ENCODE assay signal across 9 mouse cellular contexts in the genomic region with DNA sequence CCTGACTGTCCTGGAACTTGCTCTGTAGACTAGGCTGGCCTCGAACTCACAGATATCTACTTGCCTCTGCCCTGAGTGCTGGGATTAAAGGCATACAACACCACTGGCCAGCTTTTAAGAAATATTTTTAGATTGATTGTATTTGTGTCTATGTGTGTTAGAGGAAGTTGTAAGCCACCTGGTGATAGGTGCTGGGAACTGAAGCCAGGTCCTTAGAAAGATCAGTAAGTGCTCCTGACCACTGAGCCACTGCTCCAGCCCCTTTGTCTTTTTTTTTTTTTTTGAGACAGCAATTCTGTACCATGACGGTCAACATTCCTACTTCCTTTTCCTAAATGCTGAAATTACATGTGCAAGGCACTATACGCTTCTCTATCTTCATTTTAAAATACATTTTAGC. TPM values are rescaled to one million over a fixed set of nuclear protein-coding genes. Genes with fewer than 3 reads are reported as not detected.
DNase-seq lines count a peak whose midpoint lies in the region; ATAC-seq and TF ChIP-seq lines count a peak whose summit lies in the region.
"Had no signal": no experiment of that assay in that cellular context is flagged by ENCODE, and none has a peak within 500 bp of the region (broad histone marks: within the 10 kb centered on the region; RNA-seq: fewer than 3 reads in every experiment).

No protein-coding gene starts in this region.

- peaks cover 6% of the 10 kb centered on the region; the same call in 1 of the 2 replicates for H3K4me1 ChIP-seq in forebrain, embryonic 11.5 days (replicated peaks; ENCODE audit: control insufficient read depth, insufficient read depth, low read length)
- H3K4me1 ChIP-seq in forebrain, postnatal 0 days (ENCODE audit: insufficient read depth), result peaks cover 8% of the 10 kb centered on the region
- peaks cover 4% of the 10 kb centered on the region; the same call in 1 of the 2 replicates for H3K4me1 ChIP-seq in testis, adult 2 months (ENCODE audit: control insufficient read depth, insufficient read depth, low read length)
- peaks cover 35% of the 10 kb centered on the region for H3K4me1 ChIP-seq in liver, embryonic 13.5 days (replicated peaks)

- no peak for DNase-seq in forebrain, embryonic 11.5 days (ENCODE audit: low spot score)
- no peak for DNase-seq in forebrain, postnatal 0 days
- no peak for DNase-seq in testis, postnatal 10 days (ENCODE audit: low spot score)
- DNase-seq in liver, embryonic 13.5 days, result no peak
- DNase-seq in cerebellum, adult 18-20 months, result no peak
- no peak for DNase-seq in gastrocnemius, adult 2 months
- no peak for DNase-seq in right cerebral cortex, postnatal 14 days
- DNase-seq: heart, postnatal 4 days had no signal

- no peak for TF ChIP-seq CTCF in forebrain, postnatal 0 days (IDR thresholded peaks at IDR 0.05; ENCODE audit: low read depth)
- no peak for TF ChIP-seq CTCF in testis, adult 2 months (IDR thresholded peaks at IDR 0.05; ENCODE audit: control insufficient read depth, insufficient read depth, insufficient replicate concordance, low read depth, low read length)
- TF ChIP-seq CTCF in gastrocnemius, adult 2 months (IDR thresholded peaks at IDR 0.05), result no peak

- H3K4me2 ChIP-seq in forebrain, embryonic 11.5 days (ENCODE audit: low read depth, low read length, severe bottlenecking), result no peak overlapping the region
- no peak overlapping the region for H3K4me2 ChIP-seq in forebrain, postnatal 0 days (ENCODE audit: low read depth)
- H3K4me2 ChIP-seq in liver, embryonic 13.5 days, result peak overlapping the region; percentile 95

- peaks cover 8% of the 10 kb centered on the region; the same call in 1 of the 2 replicates for H3K27me3 ChIP-seq in forebrain, embryonic 11.5 days (ENCODE audit: control insufficient read depth, insufficient read depth, low read length)
- no peaks in the 10 kb centered on the region for H3K27me3 ChIP-seq in forebrain, postnatal 0 days (ENCODE audit: insufficient read depth, low read length)
- no peaks in the 10 kb centered on the region for H3K27me3 ChIP-seq in testis, adult 2 months (ENCODE audit: control insufficient read depth, insufficient read depth, low read length)
- peaks cover 32% of the 10 kb centered on the region for H3K27me3 ChIP-seq in liver, embryonic 13.5 days

- 89% methylated on average over 3 of the region's 3 CpGs for WGBS in forebrain, embryonic 11.5 days
- 89% methylated on average over 3 of the region's 3 CpGs for WGBS in forebrain, postnatal 0 days
- WGBS in liver, embryonic 13.5 days (ENCODE audit: insufficient replicate concordance), result 64% methylated on average over 3 of the region's 3 CpGs

- no peak for TF ChIP-seq POLR2A in testis, adult 2 months (IDR thresholded peaks at IDR 0.05; ENCODE audit: control insufficient read depth, low read depth, low read length)

- H3K9ac ChIP-seq in forebrain, embryonic 11.5 days (ENCODE audit: low read length), result no peak overlapping the region
- H3K9ac ChIP-seq in forebrain, postnatal 0 days, result no peak overlapping the region
- peak overlapping the region; percentile 97 for H3K9ac ChIP-seq in liver, embryonic 13.5 days

- H3K36me3 ChIP-seq in forebrain, embryonic 11.5 days (ENCODE audit: control insufficient read depth, insufficient read depth, low read length), result peaks cover 11% of the 10 kb centered on the region; the same call in 1 of the 2 replicates
- H3K36me3 ChIP-seq in forebrain, postnatal 0 days (ENCODE audit: insufficient read depth), result peaks cover 10% of the 10 kb centered on the region
- H3K36me3 ChIP-seq in testis, adult 2 months (ENCODE audit: control insufficient read depth, insufficient read depth, low read length), result no peaks in the 10 kb centered on the region
- H3K36me3 ChIP-seq in liver, embryonic 13.5 days, result peaks cover 23% of the 10 kb centered on the region

- intact Hi-C loops in gastrocnemius, adult 2 months (cut with DNase I), result no loop called here

- H3K4me3 ChIP-seq in forebrain, embryonic 11.5 days (ENCODE audit: low read depth, low read length), result peak overlapping the region; percentile 99; the same call in 1 of the 2 replicates
- no peak overlapping the region for H3K4me3 ChIP-seq in forebrain, postnatal 0 days (ENCODE audit: low read depth, low read length)
- no peak overlapping the region for H3K4me3 ChIP-seq in testis, adult 2 months (ENCODE audit: control insufficient read depth, low read depth, low read length)
- peak overlapping the region; percentile 82 for H3K4me3 ChIP-seq in liver, embryonic 13.5 days (replicated peaks)
- no peak overlapping the region for H3K4me3 ChIP-seq in gastrocnemius, adult 2 months

- no peak for ATAC-seq in forebrain, embryonic 11.5 days (replicated peaks; ENCODE audit: low FRiP score)
- no peak for ATAC-seq in forebrain, postnatal 0 days
- no peak for ATAC-seq in liver, embryonic 13.5 days (ENCODE audit: low read depth)

- no peaks in the 10 kb centered on the region for H3K9me3 ChIP-seq in forebrain, embryonic 11.5 days (ENCODE audit: control insufficient read depth, low read length)
- H3K9me3 ChIP-seq in forebrain, postnatal 0 days (ENCODE audit: low read length), result no peaks in the 10 kb centered on the region
- H3K9me3 ChIP-seq in liver, embryonic 13.5 days (replicated peaks), result no peaks in the 10 kb centered on the region

- no peak overlapping the region for H3K27ac ChIP-seq in forebrain, embryonic 11.5 days (ENCODE audit: low read depth, low read length)
- H3K27ac ChIP-seq in forebrain, postnatal 0 days (ENCODE audit: low read depth, low read length), result no peak overlapping the region
- 0 out of 2 replicates have a peak overlapping the region, but pooled peaks have one; percentile 90 for H3K27ac ChIP-seq in testis, adult 2 months (ENCODE audit: control insufficient read depth, insufficient read depth, low read depth, low read length)
- H3K27ac ChIP-seq in liver, embryonic 13.5 days, result peak overlapping the region; percentile 96; the same call in 1 of the 2 replicates
- H3K27ac ChIP-seq in gastrocnemius, adult 2 months, result no peak overlapping the region

RNA-seq across cellular contexts. Expression of gene Hspa1b, which starts 5.8 kb away (rescaled TPM):
- 0.24 TPM in 1 of 2 replicates, not detected in the other for polyA plus RNA-seq in forebrain, embryonic 11.5 days (2014; fragmentation: Nextera tagmentation; extraction: Ambion mirVana)
- total RNA-seq in forebrain, postnatal 0 days (2014; rRNA removed), result 5.2 and 8.1 TPM in 2 replicates
- 0.42 and 0.52 TPM in 2 replicates for polyA plus RNA-seq in forebrain, postnatal 0 days (2015; fragmentation: Nextera tagmentation; extraction: Ambion mirVana)
- polyA plus RNA-seq in testis, adult 2 months (2012; rRNA removed), result 2.6 and 5.2 TPM in 2 replicates
- 0.07 and 0.15 TPM in 2 replicates for polyA plus RNA-seq in liver, embryonic 13.5 days (2015; fragmentation: Nextera tagmentation; extraction: Ambion mirVana)
- total RNA-seq in gastrocnemius, adult 2 months (2021), result 10 to 100 TPM in 1 of 2 experiments, 1 to 10 TPM in 1; 3.9 to 13.0 TPM

RNA-seq across cellular contexts. Expression of gene Gm20481, which starts 16.5 kb away (rescaled TPM):
- not detected in 2 replicates for polyA plus RNA-seq in forebrain, embryonic 11.5 days (2014; fragmentation: Nextera tagmentation; extraction: Ambion mirVana)
- not detected in 2 replicates for total RNA-seq in forebrain, postnatal 0 days (2014; rRNA removed)
- not detected in 2 replicates for polyA plus RNA-seq in forebrain, postnatal 0 days (2015; fragmentation: Nextera tagmentation; extraction: Ambion mirVana)
- not detected in 2 replicates for polyA plus RNA-seq in testis, adult 2 months (2012; rRNA removed)
- polyA plus RNA-seq in liver, embryonic 13.5 days (2015; fragmentation: Nextera tagmentation; extraction: Ambion mirVana), result not detected in 2 replicates
- not detected for total RNA-seq in gastrocnemius, adult 2 months (2021)
- total RNA-seq: heart, postnatal 4 days had no signal

RNA-seq across cellular contexts. Expression of gene Hspa1a, which starts 18.7 kb away (rescaled TPM):
- 1.6 TPM in 2 replicates for polyA plus RNA-seq in forebrain, embryonic 11.5 days (2014; fragmentation: Nextera tagmentation; extraction: Ambion mirVana)
- 7.9 and 13.8 TPM in 2 replicates for total RNA-seq in forebrain, postnatal 0 days (2014; rRNA removed)
- 7.6 and 8.5 TPM in 2 replicates for polyA plus RNA-seq in forebrain, postnatal 0 days (2015; fragmentation: Nextera tagmentation; extraction: Ambion mirVana)
- polyA plus RNA-seq in testis, adult 2 months (2012; rRNA removed), result 4.4 and 5.5 TPM in 2 replicates
- 2.1 and 2.3 TPM in 2 replicates for polyA plus RNA-seq in liver, embryonic 13.5 days (2015; fragmentation: Nextera tagmentation; extraction: Ambion mirVana)
- total RNA-seq in gastrocnemius, adult 2 months (2021), result 10 to 100 TPM in 1 of 2 experiments, 1 to 10 TPM in 1; 6.8 to 14.1 TPM

RNA-seq across cellular contexts. Expression of gene Hspa1l, which starts 19.2 kb away (rescaled TPM):
- polyA plus RNA-seq in forebrain, embryonic 11.5 days (2014; fragmentation: Nextera tagmentation; extraction: Ambion mirVana), result 1.7 and 1.8 TPM in 2 replicates
- 0.24 and 0.46 TPM in 2 replicates for total RNA-seq in forebrain, postnatal 0 days (2014; rRNA removed)
- polyA plus RNA-seq in forebrain, postnatal 0 days (2015; fragmentation: Nextera tagmentation; extraction: Ambion mirVana), result 0.36 and 0.50 TPM in 2 replicates
- polyA plus RNA-seq in testis, adult 2 months (2012; rRNA removed), result 718 and 731 TPM in 2 replicates
- 0.10 and 0.34 TPM in 2 replicates for polyA plus RNA-seq in liver, embryonic 13.5 days (2015; fragmentation: Nextera tagmentation; extraction: Ambion mirVana)
- 10 to 100 TPM; 14.9 to 31.2 TPM for total RNA-seq in gastrocnemius, adult 2 months (2021)

RNA-seq across cellular contexts. Expression of gene Neu1, which starts 22.2 kb away (rescaled TPM):
- polyA plus RNA-seq in forebrain, embryonic 11.5 days (2014; fragmentation: Nextera tagmentation; extraction: Ambion mirVana), result 12.8 and 13.4 TPM in 2 replicates
- total RNA-seq in forebrain, postnatal 0 days (2014; rRNA removed), result 36.7 and 36.8 TPM in 2 replicates
- polyA plus RNA-seq in forebrain, postnatal 0 days (2015; fragmentation: Nextera tagmentation; extraction: Ambion mirVana), result 33.5 and 34.5 TPM in 2 replicates
- 4.1 and 7.9 TPM in 2 replicates for polyA plus RNA-seq in testis, adult 2 months (2012; rRNA removed)
- 14.2 and 15.2 TPM in 2 replicates for polyA plus RNA-seq in liver, embryonic 13.5 days (2015; fragmentation: Nextera tagmentation; extraction: Ambion mirVana)
- total RNA-seq in gastrocnemius, adult 2 months (2021), result 10 to 100 TPM; 10.5 to 12.0 TPM

Comparison
In these comparisons a context has a peak if more than half of its experiments do, and no peak if none do; other contexts are left out.
1. H3K4me3 ChIP-seq: peak in forebrain, embryonic 11.5 days (single experiment) and liver, embryonic 13.5 days (single experiment); none in forebrain, postnatal 0 days (single experiment), testis, adult 2 months (single experiment) and gastrocnemius, adult 2 months (single experiment).
2. H3K27ac ChIP-seq: peak in testis, adult 2 months (single experiment) and liver, embryonic 13.5 days (single experiment); none in forebrain, embryonic 11.5 days (single experiment), forebrain, postnatal 0 days (single experiment) and gastrocnemius, adult 2 months (single experiment).